Mouse (Mus musculus) common myeloid progenitor, adult 5-6 weeks (primary cell): ENCODE measurements around the gene Dnah11. TPM values are rescaled to one million over a fixed set of nuclear protein-coding genes. Genes with fewer than 3 reads are reported as not detected.

Source experiments
- ATAC-seq: replicated peaks from 2 replicates; pipeline ENCODE4 v1.8.0; 2016; ENCODE audit warnings: low read depth, mild to moderate bottlenecking, moderate TSS enrichment, inconsistent platforms; ENCODE audit not compliant: poor library complexity, severe bottlenecking
- total RNA-seq: library from RNA; stranded (forward); fragments of 200-1000, 187-1606 nt; gene quantifications from 2 replicates; pipeline ENCODE4 v1.2.3, GENCODE M21; 2017

Gene Dnah11
- total RNA-seq, 1 experiment from 2014 or later: 0.32 TPM

GRCm38 (mm10) chr12:117878341-117878740, 320.5 kb downstream of the Dnah11 start:
- ATAC-seq: no peak

- ATAC-seq: no peak
Observed at GRCm38 (mm10) chr12:117872265-117872664, 326.6 kb downstream of the Dnah11 start.

GRCm38 (mm10) chr12:117867708-117868564, 330.9 kb downstream of the Dnah11 start:
- 0 out of 2 replicates have a peak, but pooled peaks have one; percentile 22 for ATAC-seq

GRCm38 (mm10) chr12:117862655-117863054, 336.2 kb downstream of the Dnah11 start:
- ATAC-seq: peak; percentile 57

- no peak for ATAC-seq
Observed at GRCm38 (mm10) chr12:117861249-117861648, 337.6 kb downstream of the Dnah11 start.

GRCm38 (mm10) chr12:117860840-117861239, 338.0 kb downstream of the Dnah11 start:
- 0 out of 2 replicates have a peak, but pooled peaks have one; percentile 11 for ATAC-seq

GRCm38 (mm10) chr12:117857884-117858283, 341.0 kb downstream of the Dnah11 start:
- no peak for ATAC-seq

GRCm38 (mm10) chr12:117857023-117857422, 341.8 kb downstream of the Dnah11 start:
- no peak for ATAC-seq

GRCm38 (mm10) chr12:117853316-117853715, 345.5 kb downstream of the Dnah11 start:
- peak; percentile 96 for ATAC-seq

- no peak for ATAC-seq
Observed at GRCm38 (mm10) chr12:117850472-117850871, 348.4 kb downstream of the Dnah11 start.

GRCm38 (mm10) chr12:117848621-117849020, 350.2 kb downstream of the Dnah11 start:
- no peak for ATAC-seq

GRCm38 (mm10) chr12:117844917-117845316, 353.9 kb downstream of the Dnah11 start:
- ATAC-seq: no peak

- no peak for ATAC-seq
Observed at GRCm38 (mm10) chr12:117844075-117844408, 354.8 kb downstream of the Dnah11 start.

- peak; percentile 82 for ATAC-seq
Observed at GRCm38 (mm10) chr12:117843302-117844074, 355.4 kb downstream of the Dnah11 start.

GRCm38 (mm10) chr12:117842676-117843075, 356.2 kb downstream of the Dnah11 start:
- no peak for ATAC-seq

- ATAC-seq: no peak
Observed at GRCm38 (mm10) chr12:117840705-117841104, 358.1 kb downstream of the Dnah11 start.

- no peak for ATAC-seq
Observed at GRCm38 (mm10) chr12:117837376-117837775, 361.5 kb downstream of the Dnah11 start.

GRCm38 (mm10) chr12:117835371-117835770, 363.5 kb downstream of the Dnah11 start:
- no peak for ATAC-seq

GRCm38 (mm10) chr12:117834652-117835051, 364.2 kb downstream of the Dnah11 start:
- ATAC-seq: 0 out of 2 replicates have a peak, but pooled peaks have one; percentile 28

- ATAC-seq: peak; percentile 40
Observed at GRCm38 (mm10) chr12:117832190-117832589, 366.7 kb downstream of the Dnah11 start.

- peak; percentile 78 for ATAC-seq
Observed at GRCm38 (mm10) chr12:117831351-117831961, 367.4 kb downstream of the Dnah11 start.
